In genomic region chr6:113740236-113741217, GRCm38 (mm10) we compare ENCODE assay signal across 8 mouse cellular contexts. TPM values are rescaled to one million over a fixed set of nuclear protein-coding genes. Genes with fewer than 3 reads are reported as not detected.
A peak's percentile ranks its signal among the peaks of the same experiment; 100 is the strongest.
DNase-seq lines count a peak whose midpoint lies in the region; ATAC-seq and TF ChIP-seq lines count a peak whose summit lies in the region.

Sec13 (minus strand) TSS chr6:113740743.

- peaks cover 30% of the 10 kb centered on the region for H3K36me3 ChIP-seq in heart, embryonic 14.5 days (ENCODE audit: control insufficient read depth, insufficient read depth, low read length)
- peaks cover 12% of the 10 kb centered on the region for H3K36me3 ChIP-seq in liver, embryonic 14.5 days (replicated peaks; ENCODE audit: control insufficient read depth, insufficient read depth, low read depth)
- peaks cover 5% of the 10 kb centered on the region for H3K36me3 ChIP-seq in neural tube, embryonic 11.5 days (ENCODE audit: control insufficient read depth, insufficient read depth, low read length)
- 0 out of 2 replicates have a peak, but pooled peaks cover 5% of the 10 kb centered on the region for H3K36me3 ChIP-seq in stomach, postnatal 0 days (ENCODE audit: control insufficient read depth, insufficient read depth, low read length)

- H3K4me3 ChIP-seq in brown adipose tissue, adult 24 weeks (ENCODE audit: insufficient read depth, low read depth, low read length), result peak within 1 kb of the TSS; percentile 98
- H3K4me3 ChIP-seq in heart, embryonic 14.5 days (ENCODE audit: control insufficient read depth in 1 of 2, insufficient read depth in 1 of 2, low read depth in 1 of 2, low read length in 2 of 2), result peak within 1 kb of the TSS; percentile 66 to 88
- H3K4me3 ChIP-seq in liver, embryonic 14.5 days (ENCODE audit: insufficient read depth in 1 of 2, low read depth in 2 of 2, low read length in 2 of 2), result peak within 1 kb of the TSS; percentile 98
- H3K4me3 ChIP-seq in neural tube, embryonic 11.5 days (ENCODE audit: low read depth, low read length), result peak within 1 kb of the TSS; percentile 52
- H3K4me3 ChIP-seq in stomach, postnatal 0 days (ENCODE audit: low read depth, low read length), result peak within 1 kb of the TSS; percentile 97

- peak within 1 kb of the TSS; percentile 89 for H3K27ac ChIP-seq in brown adipose tissue, adult 24 weeks (replicated peaks; ENCODE audit: low read depth, low read length)
- peak within 1 kb of the TSS; percentile 41 to 60; a peak in 3 of 4 replicates for H3K27ac ChIP-seq in heart, embryonic 14.5 days (replicated peaks in 1 of 2; ENCODE audit: control insufficient read depth in 1 of 2, insufficient read depth in 1 of 2, low read depth in 2 of 2, low read length in 2 of 2)
- H3K27ac ChIP-seq in liver, embryonic 14.5 days, result peak within 1 kb of the TSS; percentile 47
- H3K27ac ChIP-seq in neural tube, embryonic 11.5 days (ENCODE audit: low read depth, low read length), result no peak within 1 kb of the TSS
- H3K27ac ChIP-seq in stomach, postnatal 0 days (replicated peaks), result peak within 1 kb of the TSS; percentile 82

- peak; percentile 91 for DNase-seq in CD4-positive, CD25-positive, alpha-beta regulatory T cell, adult 2 months (ENCODE audit: low read depth, low spot score)
- peak; percentile 46 for DNase-seq in fibroblast of lung, adult 2 months (ENCODE audit: low read depth)
- DNase-seq in kidney, postnatal 14 days, result peak; percentile 89
- DNase-seq in liver, embryonic 14.5 days (ENCODE audit: low read depth in 3 of 3, low spot score in 3 of 3), result peak; percentile 75 to 79 (median 78)
- DNase-seq in neural tube, embryonic 11.5 days (ENCODE audit: low spot score), result peak; percentile 91
- DNase-seq in stomach, postnatal 0 days (ENCODE audit: low spot score), result peak; percentile 86

- peaks cover 2% of the 10 kb centered on the region; the same call in 1 of the 2 replicates for H3K4me1 ChIP-seq in brown adipose tissue, adult 24 weeks (ENCODE audit: control insufficient read depth, insufficient read depth, insufficient read length, low read length)
- peaks cover 0 to 9% of the 10 kb centered on the region in 2 experiments; a peak in 2 of 4 replicates for H3K4me1 ChIP-seq in heart, embryonic 14.5 days (ENCODE audit: control insufficient read depth in 2 of 2, insufficient read depth in 2 of 2, low read length in 2 of 2)
- peaks cover 4 to 9% of the 10 kb centered on the region in 2 experiments; a peak in 3 of 4 replicates for H3K4me1 ChIP-seq in liver, embryonic 14.5 days (replicated peaks; ENCODE audit: control insufficient read depth in 2 of 2, insufficient read depth in 2 of 2, low read length in 1 of 2)
- no peaks in the 10 kb centered on the region for H3K4me1 ChIP-seq in neural tube, embryonic 11.5 days (ENCODE audit: control insufficient read depth, insufficient read depth, low read length)
- peaks cover 4% of the 10 kb centered on the region; the same call in 1 of the 2 replicates for H3K4me1 ChIP-seq in stomach, postnatal 0 days (replicated peaks; ENCODE audit: control insufficient read depth, insufficient read depth)

- H3K9me3 ChIP-seq in heart, embryonic 14.5 days (ENCODE audit: control insufficient read depth, low read length), result no peaks in the 10 kb centered on the region
- no peaks in the 10 kb centered on the region for H3K9me3 ChIP-seq in liver, embryonic 14.5 days (ENCODE audit: control insufficient read depth, low read length)
- no peaks in the 10 kb centered on the region for H3K9me3 ChIP-seq in neural tube, embryonic 11.5 days (ENCODE audit: control insufficient read depth, low read length)
- H3K9me3 ChIP-seq in stomach, postnatal 0 days (ENCODE audit: control insufficient read depth, low read length), result no peaks in the 10 kb centered on the region

- 0 out of 2 replicates have a peak, but pooled peaks have one; percentile 62 for ATAC-seq in heart, embryonic 14.5 days (ENCODE audit: insufficient number of reproducible peaks, insufficient read depth, low FRiP score, low read depth)
- ATAC-seq in liver, embryonic 14.5 days (ENCODE audit: insufficient read depth), result peak; percentile 85
- peak; percentile 87 for ATAC-seq in neural tube, embryonic 11.5 days (ENCODE audit: insufficient read depth, low FRiP score, low TSS enrichment)
- ATAC-seq in stomach, postnatal 0 days (ENCODE audit: low FRiP score, low TSS enrichment), result peak; percentile 89

- H3K9ac ChIP-seq in heart, embryonic 14.5 days (ENCODE audit: low read length), result peak within 1 kb of the TSS; percentile 84
- peak within 1 kb of the TSS; percentile 96 for H3K9ac ChIP-seq in liver, embryonic 14.5 days (replicated peaks)
- peak within 1 kb of the TSS; percentile 66 for H3K9ac ChIP-seq in neural tube, embryonic 11.5 days (ENCODE audit: low read length)
- H3K9ac ChIP-seq in stomach, postnatal 0 days (ENCODE audit: low read length), result peak within 1 kb of the TSS; percentile 95

- H3K27me3 ChIP-seq in heart, embryonic 14.5 days (ENCODE audit: control insufficient read depth, insufficient read depth, low read length), result no peaks in the 10 kb centered on the region; the same call in 1 of the 2 replicates
- H3K27me3 ChIP-seq in liver, embryonic 14.5 days (ENCODE audit: control insufficient read depth, insufficient read depth, low read length), result no peaks in the 10 kb centered on the region
- H3K27me3 ChIP-seq in neural tube, embryonic 11.5 days (ENCODE audit: control insufficient read depth, insufficient read depth, low read length), result no peaks in the 10 kb centered on the region
- no peaks in the 10 kb centered on the region for H3K27me3 ChIP-seq in stomach, postnatal 0 days (ENCODE audit: control insufficient read depth, insufficient read depth, low read length)

- no peak for TF ChIP-seq EP300 in liver, embryonic 14.5 days (IDR thresholded peaks at IDR 0.05; ENCODE audit: low read depth)
- TF ChIP-seq EP300 in stomach, postnatal 0 days (optimal IDR thresholded peaks at IDR 0.05), result no peak

- H3K4me2 ChIP-seq in heart, embryonic 14.5 days (ENCODE audit: low read length), result peak within 1 kb of the TSS; percentile 70
- peak within 1 kb of the TSS; percentile 91 for H3K4me2 ChIP-seq in liver, embryonic 14.5 days (ENCODE audit: low read depth)
- H3K4me2 ChIP-seq in neural tube, embryonic 11.5 days (ENCODE audit: low read depth), result peak within 1 kb of the TSS; percentile 53
- peak within 1 kb of the TSS; percentile 82 for H3K4me2 ChIP-seq in stomach, postnatal 0 days (replicated peaks; ENCODE audit: low read depth)

- WGBS in heart, embryonic 14.5 days, result 7% methylated on average over 41 of the region's 41 CpGs
- WGBS in liver, embryonic 14.5 days (ENCODE audit: insufficient replicate concordance), result 6% methylated on average over 41 of the region's 41 CpGs
- WGBS in neural tube, embryonic 11.5 days, result 7% methylated on average over 41 of the region's 41 CpGs
- 6% methylated on average over 41 of the region's 41 CpGs for WGBS in stomach, postnatal 0 days

- TF ChIP-seq CTCF in liver, embryonic 14.5 days (IDR thresholded peaks at IDR 0.05; ENCODE audit: low read depth), result no peak
- no peak for TF ChIP-seq CTCF in stomach, postnatal 0 days (IDR thresholded peaks at IDR 0.05; ENCODE audit: low read depth)

RNA-seq across cellular contexts. Expression of gene Sec13, which starts in this region (rescaled TPM):
- 66.1 and 99.8 TPM in 2 replicates for polyA plus RNA-seq in brown adipose tissue, adult 24 weeks (2012; ENCODE audit: insufficient read depth, insufficient read length, missing spikeins)
- 186 and 211 TPM in 2 replicates for polyA plus RNA-seq in heart, embryonic 14.5 days (2014; fragmentation: Nextera tagmentation; extraction: Ambion mirVana)
- 75.5 and 93.7 TPM in 2 replicates for polyA plus RNA-seq in liver, embryonic 14.5 days (2012; rRNA removed)
- 114 and 118 TPM in 2 replicates for polyA plus RNA-seq in liver, embryonic 14.5 days (2014; fragmentation: Nextera tagmentation; extraction: Ambion mirVana)
- 302 and 309 TPM in 2 replicates for polyA plus RNA-seq in neural tube, embryonic 11.5 days (2014; fragmentation: Nextera tagmentation; extraction: Ambion mirVana)
- polyA plus RNA-seq in stomach, postnatal 0 days (2015; fragmentation: Nextera tagmentation; extraction: Ambion mirVana), result 165 and 184 TPM in 2 replicates
